In the genomic region with DNA sequence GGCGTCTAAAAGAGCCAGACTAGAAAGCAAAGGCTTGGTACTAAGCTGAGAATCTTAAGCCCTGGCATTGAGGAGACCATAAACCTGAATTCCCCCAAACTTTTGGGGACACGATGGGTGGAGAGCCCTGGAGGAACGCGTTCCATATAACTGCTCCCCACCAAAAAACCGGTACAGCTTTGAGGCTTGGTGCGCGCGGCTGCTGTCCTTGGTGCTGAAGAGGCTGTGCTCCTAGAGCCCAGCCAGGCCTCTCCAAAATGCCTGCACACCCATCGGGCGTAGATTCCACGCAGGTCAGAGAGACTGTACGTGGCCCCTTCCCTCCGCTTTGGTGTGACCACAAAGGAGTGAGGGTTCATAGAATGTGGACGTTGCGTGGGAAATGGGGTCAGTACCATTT, we compare ENCODE assay signal across 9 mouse cellular contexts. TPM values are rescaled to one million over a fixed set of nuclear protein-coding genes. Genes with fewer than 3 reads are reported as not detected.
DNase-seq lines count a peak whose midpoint lies in the region; ATAC-seq and TF ChIP-seq lines count a peak whose summit lies in the region.
"Had no signal": no experiment of that assay in that cellular context is flagged by ENCODE, and none has a peak within 500 bp of the region (broad histone marks: within the 10 kb centered on the region; RNA-seq: fewer than 3 reads in every experiment).

No protein-coding gene starts in this region.

- no peak overlapping the region for H3K4me3 ChIP-seq in layer of hippocampus, adult 2 months
- H3K4me3 ChIP-seq in forebrain, postnatal 0 days (ENCODE audit: low read depth, low read length): no peak overlapping the region
- H3K4me3 ChIP-seq: limb, embryonic 15.5 days had no signal

- no peak for ATAC-seq in forebrain, postnatal 0 days

- H3K27ac ChIP-seq in layer of hippocampus, adult 2 months: peak overlapping the region; percentile 70; the same call in 1 of the 2 replicates
- peak overlapping the region; percentile 59; the same call in 1 of the 2 replicates for H3K27ac ChIP-seq in forebrain, postnatal 0 days (ENCODE audit: low read depth, low read length)
- H3K27ac ChIP-seq: limb, embryonic 15.5 days had no signal

- intact Hi-C loops in left cerebral cortex, postnatal 10 days (cut with DNase I): no loop called here

- H3K9me3 ChIP-seq in forebrain, postnatal 0 days (ENCODE audit: low read length): no peaks in the 10 kb centered on the region
- H3K9me3 ChIP-seq: limb, embryonic 15.5 days had no signal

- 19% methylated on average over 15 of the region's 15 CpGs for WGBS in forebrain, postnatal 0 days

- TF ChIP-seq CTCF in layer of hippocampus, adult 2 months (conservative IDR thresholded peaks at IDR 0.05): no peak
- no peak for TF ChIP-seq CTCF in forebrain, postnatal 0 days (IDR thresholded peaks at IDR 0.05; ENCODE audit: low read depth)

- no peak overlapping the region for H3K9ac ChIP-seq in forebrain, postnatal 0 days
- H3K9ac ChIP-seq: limb, embryonic 15.5 days had no signal

- H3K4me1 ChIP-seq in forebrain, postnatal 0 days (ENCODE audit: insufficient read depth): peaks cover 19% of the 10 kb centered on the region

- DNase-seq in layer of hippocampus, adult 2 months (ENCODE audit: low spot score in 2 of 2): no peak
- DNase-seq in layer of hippocampus, postnatal 14 days (ENCODE audit: low spot score in 2 of 2): no peak
- peak; percentile 38 to 78 for DNase-seq in adrenal gland, adult (ENCODE audit: inconsistent age in 2 of 2, low spot score in 1 of 2)
- DNase-seq in forebrain, postnatal 0 days: no peak
- DNase-seq in lung, postnatal 4 days: peak; percentile 47 to 62
- DNase-seq in thymus, postnatal 0 days (ENCODE audit: low spot score): peak; percentile 43
- no peak for DNase-seq in cerebellum, adult 11 months
- DNase-seq in left cerebral cortex, postnatal 10 days (ENCODE audit: extremely low spot score in 1 of 2, low spot score in 2 of 2): no peak

- H3K36me3 ChIP-seq in forebrain, postnatal 0 days (ENCODE audit: insufficient read depth): peaks cover 54% of the 10 kb centered on the region
- H3K36me3 ChIP-seq: limb, embryonic 15.5 days had no signal

- H3K4me2 ChIP-seq in forebrain, postnatal 0 days (ENCODE audit: low read depth): peak overlapping the region; percentile 19; the same call in 1 of the 2 replicates
- H3K4me2 ChIP-seq: limb, embryonic 15.5 days had no signal

- H3K27me3 ChIP-seq in forebrain, postnatal 0 days (ENCODE audit: insufficient read depth, low read length): no peaks in the 10 kb centered on the region

RNA-seq across cellular contexts. Expression of gene Nova2, which starts 25.7 kb away (rescaled TPM):
- 10 to 100 TPM; 82.7 to 85.4 TPM for total RNA-seq in layer of hippocampus, adult 2 months (2021)
- total RNA-seq in layer of hippocampus, postnatal 14 days (2021): 100 to 1,000 TPM in 1 of 2 experiments, 10 to 100 TPM in 1; 93.5 to 101 TPM
- total RNA-seq in forebrain, postnatal 0 days (2014; rRNA removed): 15.4 and 19.5 TPM in 2 replicates
- polyA plus RNA-seq in forebrain, postnatal 0 days (2015; fragmentation: Nextera tagmentation; extraction: Ambion mirVana): 7.2 and 11.4 TPM in 2 replicates
- 0.17 and 0.28 TPM in 2 replicates for polyA plus RNA-seq in thymus, postnatal 0 days (2015; fragmentation: Nextera tagmentation; extraction: Ambion mirVana)
- total RNA-seq in left cerebral cortex, postnatal 10 days (2021): 100 to 1,000 TPM; 114 to 118 TPM

RNA-seq across cellular contexts. Expression of gene Nanos2, which starts 35.8 kb away (rescaled TPM):
- under 1 TPM; 0.54 to 0.66 TPM for total RNA-seq in layer of hippocampus, adult 2 months (2021)
- total RNA-seq in layer of hippocampus, postnatal 14 days (2021): 1 to 10 TPM in 1 of 2 experiments, under 1 TPM in 1; 0.48 to 1.3 TPM
- total RNA-seq in forebrain, postnatal 0 days (2014; rRNA removed): 1.5 and 2.0 TPM in 2 replicates
- 0.49 and 0.76 TPM in 2 replicates for polyA plus RNA-seq in forebrain, postnatal 0 days (2015; fragmentation: Nextera tagmentation; extraction: Ambion mirVana)
- not detected in 2 replicates for polyA plus RNA-seq in thymus, postnatal 0 days (2015; fragmentation: Nextera tagmentation; extraction: Ambion mirVana)
- total RNA-seq in left cerebral cortex, postnatal 10 days (2021): under 1 TPM; 0.71 to 0.95 TPM
- polyA plus RNA-seq: limb, embryonic 15.5 days had no signal

RNA-seq across cellular contexts. Expression of gene Mypop, which starts 39.6 kb away (rescaled TPM):
- 10 to 100 TPM; 44.0 to 46.4 TPM for total RNA-seq in layer of hippocampus, adult 2 months (2021)
- total RNA-seq in layer of hippocampus, postnatal 14 days (2021): 10 to 100 TPM; 35.6 to 40.5 TPM
- 12.3 and 13.9 TPM in 2 replicates for total RNA-seq in forebrain, postnatal 0 days (2014; rRNA removed)
- polyA plus RNA-seq in forebrain, postnatal 0 days (2015; fragmentation: Nextera tagmentation; extraction: Ambion mirVana): 3.8 and 4.3 TPM in 2 replicates
- 5.5 and 5.9 TPM in 2 replicates for polyA plus RNA-seq in thymus, postnatal 0 days (2015; fragmentation: Nextera tagmentation; extraction: Ambion mirVana)
- 10 to 100 TPM; 30.8 to 31.7 TPM for total RNA-seq in left cerebral cortex, postnatal 10 days (2021)

RNA-seq across cellular contexts. Expression of gene Ccdc61, which starts 41.2 kb away (rescaled TPM):
- total RNA-seq in layer of hippocampus, adult 2 months (2021): 10 to 100 TPM; 10.9 to 12.6 TPM
- total RNA-seq in layer of hippocampus, postnatal 14 days (2021): 10 to 100 TPM; 11.0 to 12.8 TPM
- 12.8 and 17.2 TPM in 2 replicates for total RNA-seq in forebrain, postnatal 0 days (2014; rRNA removed)
- 21.6 and 23.2 TPM in 2 replicates for polyA plus RNA-seq in forebrain, postnatal 0 days (2015; fragmentation: Nextera tagmentation; extraction: Ambion mirVana)
- 29.1 and 31.7 TPM in 2 replicates for polyA plus RNA-seq in thymus, postnatal 0 days (2015; fragmentation: Nextera tagmentation; extraction: Ambion mirVana)
- 10 to 100 TPM; 12.8 to 13.4 TPM for total RNA-seq in left cerebral cortex, postnatal 10 days (2021)

RNA-seq across cellular contexts. Expression of gene Irf2bp1, which starts 52.4 kb away (rescaled TPM):
- 10 to 100 TPM; 52.7 to 56.3 TPM for total RNA-seq in layer of hippocampus, adult 2 months (2021)
- 10 to 100 TPM; 43.7 to 44.5 TPM for total RNA-seq in layer of hippocampus, postnatal 14 days (2021)
- total RNA-seq in forebrain, postnatal 0 days (2014; rRNA removed): 101 and 129 TPM in 2 replicates
- polyA plus RNA-seq in forebrain, postnatal 0 days (2015; fragmentation: Nextera tagmentation; extraction: Ambion mirVana): 27.0 and 27.2 TPM in 2 replicates
- polyA plus RNA-seq in thymus, postnatal 0 days (2015; fragmentation: Nextera tagmentation; extraction: Ambion mirVana): 18.3 and 20.7 TPM in 2 replicates
- 10 to 100 TPM; 44.8 to 46.1 TPM for total RNA-seq in left cerebral cortex, postnatal 10 days (2021)

Comparison
In these comparisons a context has a peak if more than half of its experiments do, and no peak if none do; other contexts are left out.
1. DNase-seq: peak in adrenal gland, adult (2 of 2), lung, postnatal 4 days (2 of 2) and thymus, postnatal 0 days (single experiment); none in layer of hippocampus, adult 2 months (0 of 2), layer of hippocampus, postnatal 14 days (0 of 2), forebrain, postnatal 0 days (single experiment), cerebellum, adult 11 months (single experiment) and left cerebral cortex, postnatal 10 days (0 of 2).